Comparison of ENCODE assay signal across 8 mouse cellular contexts in genomic region chr16:31070358-31071133, GRCm38 (mm10). TPM values are rescaled to one million over a fixed set of nuclear protein-coding genes. Genes with fewer than 3 reads are reported as not detected.
A peak's percentile ranks its signal among the peaks of the same experiment; 100 is the strongest.
DNase-seq lines count a peak whose midpoint lies in the region; ATAC-seq and TF ChIP-seq lines count a peak whose summit lies in the region.

No protein-coding gene starts in this region.

- H3K9me3 ChIP-seq in intestine, postnatal 0 days (ENCODE audit: control insufficient read depth): no peaks in the 10 kb centered on the region
- H3K9me3 ChIP-seq in midbrain, embryonic 10.5 days (replicated peaks): no peaks in the 10 kb centered on the region

- H3K4me2 ChIP-seq in intestine, postnatal 0 days (replicated peaks; ENCODE audit: low read depth): peak overlapping the region; percentile 47

- H3K27me3 ChIP-seq in intestine, postnatal 0 days (replicated peaks; ENCODE audit: control insufficient read depth, insufficient read depth, low read length): no peaks in the 10 kb centered on the region
- H3K27me3 ChIP-seq in midbrain, embryonic 10.5 days (ENCODE audit: low read depth, poor library complexity, severe bottlenecking): no peaks in the 10 kb centered on the region

- TF ChIP-seq CTCF in intestine, postnatal 0 days (IDR thresholded peaks at IDR 0.05; ENCODE audit: low read depth): peak; percentile 98

- no peak overlapping the region for H3K4me3 ChIP-seq in intestine, postnatal 0 days (ENCODE audit: low read depth, low read length)
- H3K4me3 ChIP-seq in midbrain, embryonic 10.5 days: peak overlapping the region; percentile 26; the same call in 1 of the 2 replicates

- 22% methylated on average over 19 of the region's 21 CpGs for WGBS in intestine, postnatal 0 days
- 17% methylated on average over 20 of the region's 21 CpGs for WGBS in midbrain, embryonic 10.5 days

- peak; percentile 83 to 86 for DNase-seq in adrenal gland, adult 18-20 months (ENCODE audit: low spot score in 2 of 2)
- peak; percentile 91 for DNase-seq in embryo, embryonic 11 days
- DNase-seq in left cerebral cortex, postnatal 36 days (ENCODE audit: low spot score in 2 of 2): peak; percentile 81 to 88
- peak; percentile 85 for DNase-seq in midbrain, embryonic 10.5 days (ENCODE audit: low spot score)
- peak; percentile 59 to 76 for DNase-seq in right cerebral cortex, postnatal 36 days (ENCODE audit: low spot score in 2 of 2)
- DNase-seq in urinary bladder, postnatal 36 days (ENCODE audit: low spot score in 2 of 2): peak; percentile 76 to 85

- H3K9ac ChIP-seq in intestine, postnatal 0 days (ENCODE audit: low read depth, low read length): no peak overlapping the region

- peak; percentile 52 for ATAC-seq in granulocyte monocyte progenitor cell, adult 5-6 weeks (replicated peaks; ENCODE audit: poor library complexity, severe bottlenecking)
- peak; percentile 56; the same call in 1 of the 2 replicates for ATAC-seq in intestine, postnatal 0 days

- H3K36me3 ChIP-seq in intestine, postnatal 0 days (ENCODE audit: control insufficient read depth, insufficient read depth): peaks cover 4% of the 10 kb centered on the region; the same call in 1 of the 2 replicates
- no peaks in the 10 kb centered on the region for H3K36me3 ChIP-seq in midbrain, embryonic 10.5 days

- peaks cover 6% of the 10 kb centered on the region; the same call in 1 of the 2 replicates for H3K4me1 ChIP-seq in intestine, postnatal 0 days (replicated peaks; ENCODE audit: control insufficient read depth, insufficient read depth, low read length)
- peaks cover 29% of the 10 kb centered on the region for H3K4me1 ChIP-seq in midbrain, embryonic 10.5 days

- intact Hi-C loops in left cerebral cortex, postnatal 36 days (cut with DNase I): loop anchor here (2.0 to 5.0 kb wide), 4 partner anchors 88 to 1233 kb away; no protein-coding TSS in a partner anchor

- no peak overlapping the region for H3K27ac ChIP-seq in intestine, postnatal 0 days (ENCODE audit: low read depth, low read length)
- H3K27ac ChIP-seq in midbrain, embryonic 10.5 days (replicated peaks): peak overlapping the region; percentile 68

RNA-seq across cellular contexts. Expression of gene Xxylt1, which starts 10.7 kb away (rescaled TPM):
- 10 to 100 TPM in 1 of 2 experiments, 1 to 10 TPM in 1; 8.4 to 15.2 TPM for total RNA-seq in adrenal gland, adult 18-20 months (2021)
- total RNA-seq in granulocyte monocyte progenitor cell, adult 5-6 weeks (2014; fragmentation: Nextera tagmentation): 14.7 and 32.6 TPM in 2 replicates
- 12.2 and 15.3 TPM in 2 replicates for total RNA-seq in granulocyte monocyte progenitor cell, adult 5-6 weeks (2017)
- 14.3 and 17.1 TPM in 2 replicates for polyA plus RNA-seq in intestine, postnatal 0 days (2015; fragmentation: Nextera tagmentation; extraction: Ambion mirVana)
- total RNA-seq in left cerebral cortex, postnatal 36 days (2021): 10 to 100 TPM; 21.2 to 22.7 TPM
- 13.6 and 14.0 TPM in 2 replicates for polyA plus RNA-seq in midbrain, embryonic 10.5 days (2016; fragmentation: Nextera tagmentation; extraction: Ambion mirVana)
